Mouse (Mus musculus) ovary, adult 18-20 months (tissue): ENCODE data around the gene Pnkp.
A peak's percentile ranks its signal among the peaks of the same experiment; 100 is the strongest.

Experiments used
- DNase-seq: peaks from one replicate; pipeline ENCODE4 v3.0.0; 2022; ENCODE audit warnings: low spot score, mixed read lengths

Gene Pnkp

DNA sequence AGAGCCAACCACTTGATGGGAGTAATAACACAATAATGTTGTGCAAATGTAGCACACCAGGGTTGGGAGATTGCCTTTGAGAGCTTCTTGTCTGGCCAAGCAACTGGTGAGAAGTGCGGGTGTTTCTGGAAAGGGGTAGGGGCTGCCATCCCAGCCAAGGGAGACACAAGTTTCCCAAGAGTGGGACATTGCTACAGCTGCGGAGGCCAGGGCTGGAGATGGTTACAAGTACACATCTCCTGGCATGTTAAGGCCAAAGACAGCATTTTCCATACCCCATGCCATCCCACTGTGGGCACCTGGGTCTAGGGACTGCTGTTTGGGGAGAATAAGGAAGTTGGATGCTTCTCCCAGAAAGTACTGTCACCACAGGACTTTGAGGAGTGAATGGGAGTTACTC, 3.9 kb upstream of the Pnkp start:
- no peak for DNase-seq

DNA sequence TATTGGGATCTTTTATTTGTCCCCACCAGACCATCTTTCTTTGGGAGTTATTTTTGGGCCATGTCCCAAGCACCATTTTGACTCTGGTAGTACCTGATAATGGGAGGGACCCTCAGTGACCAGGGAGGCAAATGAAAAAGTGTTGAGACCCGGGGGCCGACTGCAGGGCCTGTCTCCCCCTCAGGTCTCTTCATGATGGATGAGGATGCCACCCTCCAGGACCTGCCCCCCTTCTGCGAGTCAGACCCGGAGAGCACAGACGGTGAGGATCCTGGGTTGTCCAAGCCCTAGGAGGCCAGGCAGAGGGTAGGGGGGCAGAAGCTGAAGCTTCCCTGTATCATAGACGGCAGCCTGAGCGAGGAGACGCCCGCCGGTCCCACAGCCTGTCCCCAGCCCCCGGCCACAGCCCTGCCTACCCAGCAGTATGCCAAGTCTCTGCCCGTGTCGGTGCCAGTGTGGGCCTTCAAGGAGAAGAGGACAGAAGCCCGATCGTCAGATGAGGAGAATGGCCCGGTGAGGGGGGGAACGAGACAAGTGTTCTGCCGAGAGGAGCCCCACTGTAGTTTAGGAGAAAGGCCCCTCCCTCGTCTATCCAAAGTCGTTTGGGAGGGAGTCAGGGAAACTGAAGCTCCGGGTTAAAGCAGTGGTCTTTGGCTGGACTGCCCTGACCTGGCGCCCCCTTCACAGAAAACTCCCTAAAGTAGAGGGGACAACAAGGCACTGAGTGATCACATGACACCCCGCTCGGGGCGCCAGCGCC, 3.2 kb upstream of the Pnkp start:
- no peak for DNase-seq

DNA sequence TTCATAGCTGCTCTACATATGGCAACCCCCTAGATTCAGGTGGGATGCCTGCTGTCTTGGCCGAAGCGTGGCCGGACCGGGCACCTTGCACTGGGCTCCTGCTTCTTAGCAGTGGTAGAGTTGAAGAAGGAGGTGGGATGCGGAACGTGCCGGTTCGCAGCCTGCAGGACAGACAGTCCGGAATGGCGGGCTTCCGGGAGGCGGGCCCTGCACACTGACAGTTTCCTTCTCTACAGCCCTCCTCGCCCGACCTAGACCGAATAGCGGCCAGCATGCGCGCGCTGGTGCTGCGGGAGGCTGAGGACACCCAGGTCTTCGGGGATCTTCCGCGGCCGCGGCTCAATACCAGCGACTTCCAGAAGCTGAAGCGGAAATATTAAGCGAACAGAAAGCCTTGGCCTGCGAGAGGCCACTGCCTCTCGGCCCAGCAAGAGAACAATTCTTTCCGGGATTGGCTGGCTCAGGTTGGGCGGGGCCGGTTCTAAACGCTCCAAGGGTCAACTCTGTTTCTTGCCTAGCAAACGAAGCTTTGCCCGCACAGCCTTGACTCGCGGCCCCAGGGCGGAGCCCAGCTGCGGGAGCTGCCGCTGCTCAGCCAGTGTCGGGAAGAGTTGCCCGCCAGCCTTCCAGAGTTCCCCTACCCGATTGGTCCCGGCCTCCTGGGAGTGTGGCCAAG, 2.4 kb upstream of the Pnkp start:
- DNase-seq: peak; percentile 94

- DNase-seq: no peak
Measured at GRCm38 (mm10) chr7:44855036-44855435, 1.9 kb upstream of the Pnkp start.

DNA sequence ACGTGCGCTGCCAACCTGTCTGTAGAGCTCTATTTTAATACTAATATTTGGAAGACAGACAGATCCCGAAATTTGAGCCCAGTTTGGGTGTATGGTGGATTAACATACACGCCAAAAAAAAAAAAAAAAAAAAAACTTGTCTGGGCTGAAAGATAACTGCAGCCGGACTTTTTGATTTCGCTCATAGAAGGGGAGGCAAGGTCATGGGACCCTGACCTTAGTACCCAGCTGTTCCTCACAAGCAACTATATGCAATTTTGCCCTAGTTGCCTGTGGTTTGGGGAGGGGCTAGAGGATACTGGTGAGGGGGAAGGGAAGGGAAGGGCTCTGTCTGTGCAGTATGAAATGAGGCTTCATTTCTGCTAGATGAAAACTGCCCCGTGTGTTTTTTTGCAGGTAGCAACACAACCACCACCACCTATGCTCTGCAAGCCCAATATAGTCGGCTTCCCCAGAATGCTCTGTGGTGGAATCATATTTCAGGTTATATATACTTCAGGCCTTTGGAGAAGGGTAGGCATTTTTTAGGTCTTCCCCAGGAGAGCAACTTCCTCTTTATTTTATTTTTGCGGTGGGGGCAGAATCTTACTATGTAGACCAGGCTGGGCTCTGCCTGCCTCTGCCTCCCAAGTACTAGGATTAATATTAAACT, 548 bp upstream of the Pnkp start:
- DNase-seq: no peak

DNA sequence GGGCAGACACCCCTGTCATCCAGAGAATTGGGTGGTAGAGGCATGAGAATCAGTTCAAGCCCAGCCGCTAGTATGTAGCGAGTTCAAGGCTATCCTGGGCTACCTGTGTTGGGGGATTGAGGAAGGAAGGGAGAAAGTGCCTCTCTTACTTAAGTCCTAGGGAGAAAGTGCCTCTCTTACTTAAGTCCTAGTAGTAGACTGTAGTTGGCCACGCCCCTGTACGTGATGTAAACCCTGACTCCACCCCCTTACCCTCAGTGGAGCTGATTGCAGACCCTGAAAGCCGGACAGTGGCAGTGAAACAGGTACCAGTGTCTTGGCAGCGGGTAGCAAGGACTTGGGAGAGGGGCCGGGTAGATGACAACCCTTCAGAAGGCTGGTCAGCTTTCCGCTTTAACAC, 966 bp downstream of the Pnkp start:
- no peak for DNase-seq

DNA sequence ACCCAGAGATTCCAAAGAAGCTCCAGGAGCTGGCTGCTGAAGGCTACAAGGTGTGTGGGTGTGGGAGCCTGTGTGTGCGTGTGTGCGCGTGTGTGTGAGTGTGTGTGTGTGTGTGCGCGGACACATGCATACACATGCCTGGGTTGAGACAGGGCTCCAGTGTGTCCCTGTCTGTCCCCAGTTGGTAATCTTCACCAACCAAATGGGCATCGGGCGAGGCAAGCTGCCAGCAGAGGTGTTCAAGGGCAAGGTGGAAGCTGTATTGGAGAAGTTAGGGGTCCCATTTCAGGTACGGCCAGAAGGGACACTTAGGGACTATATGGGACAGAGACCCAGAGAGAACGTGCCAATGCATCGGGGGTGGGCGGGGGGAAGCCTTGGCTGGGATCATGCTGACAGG, 3.0 kb downstream of the Pnkp start:
- DNase-seq: no peak

GRCm38 (mm10) chr7:44860576-44861428, 3.9 kb downstream of the Pnkp start:
- no peak for DNase-seq

DNA sequence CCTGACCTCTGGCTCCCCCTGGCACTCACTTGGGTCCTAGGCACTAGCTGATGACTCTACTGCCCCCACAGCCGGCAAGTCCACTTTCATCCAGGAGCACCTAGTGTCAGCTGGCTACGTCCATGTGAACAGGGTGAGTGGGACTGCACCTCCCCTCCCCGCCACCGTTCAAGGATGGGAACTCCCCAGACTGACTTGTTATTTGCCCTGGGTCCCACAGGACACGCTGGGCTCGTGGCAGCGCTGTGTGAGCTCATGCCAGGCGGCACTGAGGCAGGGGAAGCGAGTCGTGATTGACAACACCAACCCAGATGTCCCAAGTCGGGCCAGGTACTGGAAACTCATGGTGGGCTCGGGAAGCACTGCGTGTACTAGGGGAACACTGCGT, 4.5 kb downstream of the Pnkp start:
- no peak for DNase-seq

GRCm38 (mm10) chr7:44862434-44862833, 5.5 kb downstream of the Pnkp start:
- DNase-seq: no peak

DNA sequence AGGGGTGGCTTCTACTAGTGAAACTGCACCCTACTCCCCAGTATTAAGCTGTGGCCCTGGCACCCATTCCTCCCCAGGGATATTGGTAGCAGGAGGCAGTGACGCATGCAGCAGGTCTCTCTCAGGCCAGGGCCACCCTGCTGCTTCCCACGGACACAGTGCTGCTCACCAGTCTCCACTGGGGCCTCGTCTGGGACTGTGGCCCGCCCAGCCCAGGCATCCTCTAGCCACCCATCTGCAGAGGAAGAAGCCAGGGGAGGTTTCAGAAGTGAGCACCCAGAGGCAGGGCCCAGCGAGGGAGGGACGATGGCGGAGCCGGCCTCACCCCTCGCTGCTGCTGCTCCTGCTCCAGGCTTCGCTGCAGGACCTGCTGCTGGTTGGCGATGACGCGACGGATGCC, 6.3 kb downstream of the Pnkp start:
- no peak for DNase-seq

DNA sequence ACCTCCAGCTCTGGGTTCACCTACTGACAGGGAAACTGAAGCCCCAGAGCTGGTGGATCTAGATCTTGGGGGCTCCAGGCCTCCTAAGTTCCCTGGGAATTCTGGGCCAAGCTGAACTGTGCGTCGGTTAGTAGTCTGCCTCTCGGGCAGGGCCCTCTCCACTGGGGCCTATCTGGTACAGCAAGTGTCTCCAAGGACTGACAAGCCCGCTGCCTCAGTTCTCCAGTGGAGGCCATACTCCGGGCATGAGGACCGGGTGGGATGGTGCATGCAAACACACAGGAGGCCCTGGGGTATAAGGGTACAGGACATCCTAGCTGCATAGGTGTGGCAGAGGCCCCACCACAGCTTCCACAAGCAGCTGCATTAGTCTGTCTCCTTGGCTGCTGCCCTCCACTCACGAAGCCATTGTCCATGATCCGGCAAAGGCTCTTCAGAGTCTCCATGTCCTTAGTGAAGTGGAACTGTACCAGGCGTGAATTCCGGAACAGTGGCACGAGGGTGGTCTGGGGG, 7.1 kb downstream of the Pnkp start:
- DNase-seq: no peak

DNA sequence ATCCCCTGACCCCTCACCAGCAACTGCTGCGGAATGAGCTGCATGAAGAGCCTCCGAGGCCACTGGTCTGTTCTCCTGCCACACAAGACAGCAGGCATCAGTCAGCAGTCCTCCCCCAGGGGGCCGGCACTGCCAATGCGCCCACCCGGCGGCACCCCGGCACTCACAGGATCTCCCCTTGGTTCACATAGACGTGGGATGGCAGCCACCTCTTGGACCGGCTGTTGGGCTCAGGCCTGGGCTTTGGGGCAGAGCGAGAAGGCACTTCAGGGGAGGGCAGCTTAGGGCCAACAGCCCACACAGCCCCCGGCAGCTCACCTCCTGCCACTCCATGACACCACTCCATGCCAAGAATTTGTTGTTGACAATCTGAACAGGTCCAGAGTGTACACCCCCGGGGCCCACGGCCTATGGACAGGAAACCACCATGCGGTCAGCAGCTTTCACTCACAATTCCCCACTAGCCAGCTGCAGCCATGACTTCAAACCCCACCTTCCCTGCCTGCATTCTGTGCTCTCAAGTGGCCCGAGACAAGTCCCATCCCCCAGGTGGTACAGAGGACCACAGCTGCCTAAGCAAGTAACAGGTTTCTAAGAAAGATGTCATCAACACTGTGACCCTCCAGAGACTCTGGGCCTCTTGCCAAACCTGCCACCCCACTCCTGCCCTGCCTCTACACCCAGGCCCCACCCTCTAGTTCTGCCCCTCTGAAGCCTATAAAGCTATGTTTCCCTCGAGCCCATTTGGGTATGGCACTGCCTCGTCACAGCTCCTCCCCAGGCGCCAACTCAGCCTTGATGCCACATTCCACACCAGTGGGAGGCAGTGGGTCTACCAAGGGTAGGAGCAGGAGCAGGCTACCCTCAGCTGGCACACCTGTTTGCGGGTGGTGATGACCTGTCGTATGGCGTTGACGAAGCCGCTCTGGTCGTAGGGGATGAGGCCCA, 7.9 kb downstream of the Pnkp start:
- DNase-seq: no peak

- peak; percentile 80 for DNase-seq
Measured at GRCm38 (mm10) chr7:44866276-44867009, 9.5 kb downstream of the Pnkp start.

- DNase-seq: no peak
Measured at GRCm38 (mm10) chr7:44867010-44867702, 10.2 kb downstream of the Pnkp start.

GRCm38 (mm10) chr7:44867802-44868201, 10.9 kb downstream of the Pnkp start:
- DNase-seq: no peak

GRCm38 (mm10) chr7:44868465-44868864, 11.5 kb downstream of the Pnkp start:
- DNase-seq: no peak

DNA sequence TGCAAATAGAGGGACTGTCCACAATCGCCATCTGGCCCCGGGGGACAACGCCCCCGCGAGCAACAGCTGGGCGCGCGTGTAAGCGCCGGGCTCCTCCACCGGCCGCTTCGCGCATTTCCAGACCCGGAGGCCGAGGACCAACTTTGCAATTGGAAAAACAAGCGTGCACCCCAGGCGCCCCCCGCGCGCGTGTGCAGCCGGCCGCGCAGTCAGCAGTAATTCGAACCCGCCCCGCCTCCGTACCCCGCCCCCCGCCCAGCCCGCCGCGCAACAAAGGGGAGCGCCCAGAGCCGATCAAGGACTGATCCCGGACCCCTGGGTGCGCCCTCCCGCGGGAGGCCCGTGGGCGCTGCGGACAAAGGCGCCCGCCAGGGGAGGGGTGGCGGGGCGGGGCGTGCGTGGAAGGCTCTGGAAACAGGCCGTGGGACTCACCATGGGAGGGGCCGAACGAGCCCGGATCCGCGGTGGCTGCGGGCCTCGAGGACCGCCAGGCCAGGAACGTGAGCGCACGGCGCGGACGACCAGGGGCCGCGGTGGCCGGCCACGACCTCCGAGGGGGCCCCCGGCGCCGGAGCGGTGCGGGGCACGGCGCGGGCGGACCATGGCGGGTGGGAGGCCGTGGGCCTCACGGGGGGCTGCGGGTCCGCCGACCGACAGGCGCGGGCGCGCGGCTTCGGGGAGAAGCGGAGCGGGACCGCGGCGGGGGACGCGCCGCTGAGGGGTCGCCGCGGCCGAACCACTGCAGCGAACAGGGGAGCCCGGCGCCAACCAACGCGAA, 12.2 kb downstream of the Pnkp start:
- DNase-seq: peak; percentile 76
